Mouse (Mus musculus) lung, postnatal 36 days (tissue): ENCODE measurements around the gene H2-Aa.
"Not testable (repeated sequence)": the region's sequence is repeated elsewhere in the genome, so short reads cannot be mapped to it uniquely, and the experiment has no call there.

Source experiments
- DNase-seq: peaks from one replicate; pipeline ENCODE4 v3.0.0; 2022; ENCODE audit warnings: mixed read lengths

H2-Aa gene

GRCm38 (mm10) chr17:34287648-34288047 is at the start of gene H2-Aa:
TSS of gene H2-Aa (minus strand) at chr17:34287823.
- peak; percentile 98 for DNase-seq

DNA sequence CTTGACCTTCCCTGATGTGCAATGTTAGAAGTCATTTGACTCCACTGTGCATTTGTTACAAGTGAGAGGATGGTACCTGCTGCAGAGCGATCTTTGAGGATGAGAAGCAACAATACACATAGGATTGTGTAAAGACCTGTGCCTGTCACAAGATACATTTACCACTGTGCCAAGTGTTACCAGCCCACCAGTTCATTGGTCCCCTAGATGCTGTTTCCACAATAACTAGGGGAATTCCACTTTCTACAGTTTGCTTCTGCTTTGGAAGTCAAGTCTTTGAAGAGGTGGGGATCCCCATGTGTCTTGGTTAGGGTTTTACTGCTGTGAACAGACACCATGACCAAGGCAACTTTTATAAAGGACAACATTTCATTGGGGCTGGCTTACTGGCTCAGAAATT is 43.6 kb upstream of the H2-Aa start:
- DNase-seq, result no peak

- no peak for DNase-seq
These were observed 42.2 kb upstream of the H2-Aa start for GRCm38 (mm10) chr17:34329807-34330206.

GRCm38 (mm10) chr17:34326373-34326772 is 38.8 kb upstream of the H2-Aa start:
- DNase-seq, result no peak

DNA sequence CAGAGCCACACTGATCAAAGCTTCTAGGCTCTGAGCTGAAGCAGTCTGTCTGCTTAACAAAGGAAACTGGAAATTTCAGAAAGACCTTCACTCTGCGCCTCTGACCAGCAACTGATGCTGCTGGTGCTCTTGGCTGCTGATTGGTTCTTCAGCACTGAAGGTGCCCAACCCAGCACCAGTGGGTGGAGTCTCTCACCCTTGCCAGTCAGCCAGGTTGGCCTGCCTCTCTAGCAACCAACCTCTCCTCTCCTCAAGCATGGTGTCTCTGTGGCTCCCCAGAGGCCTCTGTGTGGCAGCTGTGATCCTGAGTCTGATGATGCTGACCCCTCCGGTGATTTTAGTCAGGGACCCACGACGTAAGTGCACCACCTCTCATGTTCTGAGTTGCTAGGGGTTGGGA is 37.8 kb upstream of the H2-Aa start, which contains the start of gene H2-Eb2:
H2-Eb2 (plus strand) TSS at position 230 of the 400 bp plus-strand sequence.
- peak; percentile 56 for DNase-seq

DNA sequence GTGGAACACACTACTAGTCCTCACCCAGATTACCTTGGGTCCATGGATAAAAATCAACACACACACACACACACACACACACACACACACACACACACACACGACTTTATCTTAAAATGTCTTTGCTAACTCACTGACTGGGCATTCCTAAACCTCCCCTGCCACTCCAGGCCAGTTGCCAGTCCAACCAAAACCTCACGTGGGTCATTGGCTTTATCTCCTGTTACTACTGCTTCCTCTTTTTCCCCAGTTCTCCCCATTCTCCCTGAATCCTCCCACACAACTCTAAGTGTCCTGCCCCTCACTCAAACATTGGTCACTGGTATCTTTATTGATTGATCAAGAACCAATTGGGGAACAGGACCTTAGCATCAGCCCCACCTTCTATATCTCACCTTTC is 29.7 kb upstream of the H2-Aa start:
- DNase-seq, result no peak

GRCm38 (mm10) chr17:34316697-34317096 is 29.1 kb upstream of the H2-Aa start:
- DNase-seq, result no peak

DNA sequence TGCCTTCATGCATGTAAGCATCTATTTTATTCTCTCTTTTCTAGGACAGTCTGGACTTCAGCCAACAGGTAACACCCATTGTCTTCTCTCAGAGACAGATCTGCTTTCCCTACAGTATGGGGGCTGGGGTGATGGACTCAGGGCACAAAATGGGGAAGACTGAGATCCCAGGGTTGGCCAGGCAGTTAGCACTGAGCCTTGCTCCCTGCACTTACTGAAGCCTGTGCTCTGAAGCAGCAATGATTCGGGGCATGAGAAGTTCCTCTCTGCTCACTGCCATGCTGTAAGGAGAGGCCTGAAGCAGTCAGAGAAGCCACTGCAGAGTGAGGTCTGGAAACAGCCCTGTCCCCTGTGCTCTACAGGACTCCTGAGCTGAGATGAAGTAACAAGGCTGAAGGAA is 27.9 kb upstream of the H2-Aa start:
- DNase-seq, result no peak

DNA sequence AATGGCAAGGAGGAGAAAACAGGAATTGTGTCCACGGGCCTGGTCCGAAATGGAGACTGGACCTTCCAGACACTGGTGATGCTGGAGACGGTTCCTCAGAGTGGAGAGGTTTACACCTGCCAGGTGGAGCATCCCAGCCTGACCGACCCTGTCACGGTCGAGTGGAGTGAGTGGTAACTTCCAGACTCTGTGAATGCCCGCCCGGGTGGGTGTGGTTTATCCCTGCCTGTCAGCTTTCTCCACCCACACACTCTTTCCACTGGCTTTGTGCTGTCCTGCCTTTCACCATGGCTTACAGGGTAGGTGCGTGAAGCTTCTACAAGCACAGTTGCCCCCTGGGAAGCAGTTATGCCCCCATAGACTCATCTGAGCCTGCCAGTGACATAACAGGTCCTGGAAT is 26.7 kb upstream of the H2-Aa start:
- no peak for DNase-seq

DNA sequence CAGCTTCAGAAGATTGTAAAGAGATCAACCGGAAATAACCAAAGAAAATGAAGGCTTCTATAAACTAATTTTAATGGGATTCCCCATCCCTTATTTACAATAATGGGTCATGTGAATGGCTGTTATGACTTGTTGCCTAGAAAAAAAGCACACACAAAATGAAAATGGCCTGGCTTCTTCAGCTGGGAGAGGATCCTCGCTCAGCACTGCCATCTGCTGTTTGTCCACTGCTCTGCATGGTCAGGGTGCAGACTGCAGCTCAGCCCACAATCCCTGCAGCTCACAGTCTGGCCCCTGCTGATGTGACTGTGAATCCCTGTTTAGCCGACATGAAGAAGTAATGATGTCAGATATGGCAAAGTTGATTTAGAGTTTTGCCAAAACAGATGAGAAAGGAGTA is 25.8 kb upstream of the H2-Aa start:
- DNase-seq, result peak; percentile 88

DNA sequence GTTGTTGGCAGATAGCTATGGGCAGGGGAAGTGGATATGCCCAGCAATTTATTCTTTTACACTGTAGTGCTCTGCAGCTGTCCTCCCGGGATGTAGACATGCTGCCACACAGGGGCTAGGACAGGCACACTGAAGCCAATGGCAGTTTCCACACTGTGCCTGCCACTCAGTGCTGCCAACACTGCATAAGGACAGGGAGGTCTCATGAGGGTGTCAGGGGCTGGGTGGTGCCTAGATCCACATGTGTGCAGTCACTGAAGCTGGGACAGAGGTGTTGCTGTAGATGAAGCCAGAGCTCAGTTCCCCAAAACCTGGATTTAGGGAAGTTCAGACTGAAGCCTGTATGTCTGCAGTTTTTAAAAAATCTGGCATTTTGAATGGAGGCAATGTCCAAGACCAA is 24.6 kb upstream of the H2-Aa start:
- no peak for DNase-seq

- DNase-seq, result not testable (repeated sequence)
These were observed 22.9 kb upstream of the H2-Aa start for GRCm38 (mm10) chr17:34310526-34310925.

DNA sequence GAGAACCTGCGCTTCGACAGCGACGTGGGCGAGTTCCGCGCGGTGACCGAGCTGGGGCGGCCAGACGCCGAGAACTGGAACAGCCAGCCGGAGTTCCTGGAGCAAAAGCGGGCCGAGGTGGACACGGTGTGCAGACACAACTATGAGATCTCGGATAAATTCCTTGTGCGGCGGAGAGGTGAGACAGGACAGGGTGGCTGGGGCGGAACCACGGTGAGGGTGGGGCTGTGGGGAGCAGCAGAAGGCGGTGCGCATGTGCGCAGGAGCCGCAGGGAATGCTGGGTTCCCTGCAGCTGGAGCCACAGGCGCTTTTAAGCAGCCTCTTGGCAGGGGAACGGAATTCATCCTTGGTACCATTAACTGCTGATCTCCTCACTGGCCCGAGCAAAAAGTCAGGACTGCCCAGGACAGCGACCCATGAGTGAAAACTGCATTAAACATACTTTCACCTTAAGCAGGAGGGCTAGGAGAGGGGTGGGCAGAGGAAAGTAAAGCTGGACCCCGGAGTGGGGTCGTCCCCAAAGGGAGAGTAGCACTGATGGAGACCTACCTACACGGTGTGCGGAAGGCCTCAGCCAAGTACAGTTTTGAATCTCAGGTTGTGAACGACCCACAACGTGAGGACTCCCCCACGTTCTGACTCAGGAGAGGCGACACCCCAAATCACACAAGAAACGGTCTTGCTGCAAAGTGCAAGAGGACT is 22.2 kb upstream of the H2-Aa start:
- peak; percentile 79 for DNase-seq

DNA sequence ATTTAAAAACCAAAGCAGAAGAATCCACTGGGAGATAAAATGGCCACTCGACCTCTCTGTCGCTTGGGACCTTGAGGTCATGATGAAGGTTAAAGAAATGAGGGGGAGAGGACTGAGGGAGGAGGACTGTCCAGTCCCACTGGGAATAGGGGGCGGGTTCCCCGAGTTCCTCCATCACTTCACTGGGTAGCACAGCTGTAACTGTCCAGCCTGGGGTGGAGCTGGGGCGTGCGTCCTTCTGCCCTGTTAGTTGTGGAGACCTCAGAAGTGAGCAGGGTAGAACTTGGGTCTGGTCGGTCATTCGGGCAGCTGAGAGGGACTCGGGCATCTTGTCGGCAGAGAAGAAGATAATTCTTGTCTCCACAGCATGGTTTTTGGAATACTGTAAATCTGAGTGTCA is 21.6 kb upstream of the H2-Aa start:
- DNase-seq, result no peak

GRCm38 (mm10) chr17:34308161-34308560 is 20.5 kb upstream of the H2-Aa start:
- DNase-seq, result no peak

- no peak for DNase-seq
These were observed 19.6 kb upstream of the H2-Aa start for GRCm38 (mm10) chr17:34307216-34307615.

- no peak for DNase-seq
These were observed 18.8 kb upstream of the H2-Aa start for GRCm38 (mm10) chr17:34306407-34306806.

- peak; percentile 97 for DNase-seq
These were observed 17.9 kb upstream of the H2-Aa start, which contains the start of gene H2-Eb1 for GRCm38 (mm10) chr17:34305380-34306030. TSS of gene H2-Eb1 (plus strand) at chr17:34305867.

GRCm38 (mm10) chr17:34304751-34305150 is 17.1 kb upstream of the H2-Aa start:
- peak; percentile 94 for DNase-seq

- DNase-seq, result no peak
These were observed 16.2 kb upstream of the H2-Aa start for GRCm38 (mm10) chr17:34303789-34304188.

DNA sequence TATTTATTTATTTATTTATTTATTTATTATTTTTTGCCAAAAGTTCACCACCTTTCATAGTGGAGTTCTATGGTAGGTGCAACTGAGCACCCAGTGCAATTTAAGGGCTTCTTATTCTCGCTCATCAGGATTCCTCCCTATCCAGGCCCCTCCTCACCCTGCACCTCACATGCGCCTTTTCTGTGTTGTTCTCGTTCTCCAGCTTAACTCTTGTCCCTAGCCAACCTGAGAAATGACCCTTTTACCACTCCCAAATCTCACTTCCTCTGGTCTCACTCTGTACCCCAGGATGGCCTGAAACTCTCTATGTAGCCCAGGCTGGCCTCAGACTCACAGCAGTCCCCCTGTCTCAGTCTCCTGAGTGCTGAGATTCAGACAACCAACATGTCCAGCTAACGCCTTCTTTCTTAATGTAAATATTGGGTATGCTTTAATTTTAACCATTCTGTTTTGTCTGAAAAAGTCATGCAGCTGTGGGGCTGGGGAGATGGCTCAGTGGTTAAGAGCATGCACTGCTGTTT is 14.1 kb upstream of the H2-Aa start:
- no peak for DNase-seq

- DNase-seq, result peak; percentile 59
These were observed 13.3 kb upstream of the H2-Aa start for GRCm38 (mm10) chr17:34300691-34301566.

DNA sequence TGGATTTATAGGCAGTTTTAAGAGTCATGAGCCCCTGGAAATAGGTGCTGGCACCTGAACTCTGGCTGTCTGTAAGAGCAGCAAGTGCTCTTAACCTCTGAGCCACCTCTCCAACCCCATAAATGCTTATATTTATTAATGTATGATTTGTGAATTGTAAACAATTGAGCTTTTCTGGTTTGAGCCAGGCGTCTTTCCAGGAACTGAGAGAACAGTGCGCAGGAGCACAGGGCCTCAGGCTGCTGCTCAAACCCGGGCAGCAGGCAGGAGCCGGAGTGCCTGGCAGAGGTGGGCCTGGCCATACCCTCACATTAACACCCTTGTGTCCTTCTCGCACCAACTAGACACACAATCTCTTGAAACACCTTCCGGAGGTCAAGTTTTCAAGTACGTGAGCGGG is 12.4 kb upstream of the H2-Aa start:
- DNase-seq, result no peak
